Mouse (Mus musculus) liver, embryonic 14.5 days (tissue): ENCODE results near the gene Dner. TPM values are rescaled to one million over a fixed set of nuclear protein-coding genes. Genes with fewer than 3 reads are reported as not detected.

Experiments
- ATAC-seq: fragments of 200-750 bp; cut with Nextera tagmentation; 2 replicates; pipeline ENCODE4 v1.8.0; 2017; ENCODE audit warnings: moderate number of reproducible peaks, mild to moderate bottlenecking, moderate library complexity; ENCODE audit not compliant: insufficient read depth
- DNase-seq, 3 experiments: peaks; one replicate each; pipeline ENCODE4 v3.0.0-alpha.2; 2012 to 2013; ENCODE audit warnings: low read depth in 3 of 3, low spot score in 3 of 3
- H3K27ac ChIP-seq: fragments of 300-500 bp; sonication (generic); 2 replicates; pipeline ENCODE4 v1.5.1; 2014; ENCODE audit warnings: moderate library complexity, mild to moderate bottlenecking, control low read depth, inconsistent platforms
- H3K27me3 ChIP-seq: fragments of 300-500 bp; sonication (generic); 2 replicates; pipeline ENCODE4 v1.6.1; 2014; ENCODE audit warnings: mild to moderate bottlenecking, low read length, moderate library complexity; ENCODE audit not compliant: control insufficient read depth, insufficient read depth
- H3K36me3 ChIP-seq: fragments of 300-500 bp; sonication (generic); replicated peaks from 2 replicates; pipeline ENCODE4 v1.6.1; 2014; ENCODE audit warnings: low read depth; ENCODE audit not compliant: control insufficient read depth, insufficient read depth
- H3K4me1 ChIP-seq, 2 experiments: fragments of 200-500 bp in 1 of 2; fragments of 300-500 bp in 1 of 2; sonication (generic) in 1 of 2; replicated peaks; 2 replicates each; pipeline ENCODE4 v1.6.1; 2012 to 2014; ENCODE audit warnings: antibody characterized with exemption in 1 of 2, inconsistent platforms in 1 of 2, low read length in 1 of 2; ENCODE audit not compliant: control insufficient read depth in 2 of 2, insufficient read depth in 2 of 2
- H3K4me2 ChIP-seq: fragments of 300-500 bp; sonication (generic); 2 replicates; pipeline ENCODE4 v1.6.1; 2014; ENCODE audit warnings: low read depth, mild to moderate bottlenecking, control low read depth, moderate library complexity
- H3K4me3 ChIP-seq, 2 experiments: fragments of 200-500 bp in 1 of 2; fragments of 300-500 bp in 1 of 2; sonication (generic) in 1 of 2; 2 replicates each; pipeline ENCODE4 v1.5.1; 2012 to 2014; ENCODE audit warnings: low read depth in 2 of 2, low read length in 2 of 2, mild to moderate bottlenecking in 2 of 2, control low read depth in 1 of 2, inconsistent platforms in 1 of 2, moderate library complexity in 1 of 2; ENCODE audit not compliant: insufficient read depth in 1 of 2
- H3K9ac ChIP-seq: fragments of 300-500 bp; sonication (generic); replicated peaks from 2 replicates; pipeline ENCODE4 v1.6.1; 2014; ENCODE audit warnings: mild to moderate bottlenecking, control low read depth, moderate library complexity
- H3K9me3 ChIP-seq: fragments of 300-500 bp; sonication (generic); 2 replicates; pipeline ENCODE4 v1.6.1; 2016; ENCODE audit warnings: low read length, mixed read lengths; ENCODE audit not compliant: control insufficient read depth
- CTCF ChIP-seq: IDR thresholded peaks from 2 replicates; pipeline ENCODE4 v1.5.1; 2016; ENCODE audit warnings: antibody characterized with exemption, low read depth, control low read depth
- EP300 ChIP-seq: IDR thresholded peaks from 2 replicates; pipeline ENCODE4 v1.6.1; 2016; ENCODE audit warnings: antibody characterized with exemption, low read depth
- WGBS: fragments of 180-500 bp; shearing (Covaris S2); extraction: QIAGEN DNeasy Blood & Tissue Kit; methylation state at CpG from one replicate; pipeline ENCODE4 v1.1.7; 2014; ENCODE audit not compliant: insufficient replicate concordance; 5-methylcytosine and 5-hydroxymethylcytosine counted together
- polyA plus RNA-seq, 2 experiments: library from polyadenylated mRNA; depleted of rRNA in 1 of 2; stranded (reverse) in 1 of 2; unstranded in 1 of 2; fragments of >200 nt; fragmentation: Nextera tagmentation in 1 of 2; extraction: Ambion mirVana in 1 of 2; gene quantifications; 2 replicates each; pipeline versions ENCODE4 v1.2.1 to v1.2.3; 2012 to 2014

Gene Dner
- polyA plus RNA-seq, 2 experiments, result 0.02 TPM; not detected in 1

- H3K4me2 ChIP-seq, result no peak overlapping the region
These were observed 329.5 kb downstream of the Dner start for GRCm38 (mm10) chr1:84366553-84366952.

GRCm38 (mm10) chr1:84363967-84364366 is 332.1 kb downstream of the Dner start, which contains the start of gene Pid1:
Gene Pid1 (minus strand): TSS chr1:84364180.
- H3K9me3 ChIP-seq, result no peaks in the 10 kb centered on the region
- H3K27me3 ChIP-seq, result no peaks in the 10 kb centered on the region
- no peak within 1 kb of the TSS for H3K9ac ChIP-seq
- no peak for DNase-seq
- TF ChIP-seq CTCF (no peak), EP300 (no peak)
- WGBS, result 59% methylated on average over 8 of the region's 8 CpGs
- H3K4me2 ChIP-seq, result no peak within 1 kb of the TSS
- no peak within 1 kb of the TSS for H3K27ac ChIP-seq
- ATAC-seq, result no peak
- no peaks in the 10 kb centered on the region for H3K36me3 ChIP-seq
- H3K4me1 ChIP-seq, result peaks cover 0 to 4% of the 10 kb centered on the region in 2 experiments; a peak in 2 of 4 replicates
- no peak within 1 kb of the TSS for H3K4me3 ChIP-seq

More at GRCm38 (mm10) chr1:84366553-84366952, 329.5 kb downstream of the Dner start:
- no peak overlapping the region for H3K27ac ChIP-seq
- no peaks in the 10 kb centered on the region for H3K27me3 ChIP-seq
- no peak for DNase-seq
- H3K9ac ChIP-seq, result no peak overlapping the region
- H3K36me3 ChIP-seq, result no peaks in the 10 kb centered on the region
- H3K4me1 ChIP-seq, result peaks cover 0 to 4% of the 10 kb centered on the region in 2 experiments; a peak in 2 of 4 replicates
- TF ChIP-seq CTCF, result no peak
- 37% methylated on average over 3 of the region's 3 CpGs for WGBS
- H3K4me3 ChIP-seq, result no peak overlapping the region
- no peak for ATAC-seq
- no peaks in the 10 kb centered on the region for H3K9me3 ChIP-seq

- TF ChIP-seq CTCF, result no peak
- TF ChIP-seq EP300, result no peak
- Histone ChIP-seq H3K27ac (no peak overlapping the region), H3K9ac (no peak overlapping the region), H3K4me1 (peaks cover 0 to 4% of the 10 kb centered on the region in 2 experiments; a peak in 2 of 4 replicates), H3K9me3 (no peaks in the 10 kb centered on the region), H3K4me2 (no peak overlapping the region), H3K27me3 (no peaks in the 10 kb centered on the region), H3K36me3 (no peaks in the 10 kb centered on the region), H3K4me3 (no peak overlapping the region)
- DNase-seq (no peak), ATAC-seq (no peak)
- 30% methylated on average over 7 of the region's 7 CpGs for WGBS
These were observed 333.1 kb downstream of the Dner start for GRCm38 (mm10) chr1:84362709-84363617.

GRCm38 (mm10) chr1:84362209-84362608 is 333.8 kb downstream of the Dner start:
- 63% methylated on average over 1 of the region's 1 CpGs for WGBS
- no peak for ATAC-seq
- Histone ChIP-seq H3K27me3 (no peaks in the 10 kb centered on the region), H3K4me2 (no peak overlapping the region), H3K4me1 (peaks cover 0 to 4% of the 10 kb centered on the region in 2 experiments; a peak in 2 of 4 replicates), H3K27ac (no peak overlapping the region), H3K9ac (no peak overlapping the region), H3K4me3 (no peak overlapping the region), H3K9me3 (no peaks in the 10 kb centered on the region), H3K36me3 (no peaks in the 10 kb centered on the region)
- no peak for DNase-seq
- TF ChIP-seq CTCF (no peak), EP300 (no peak)

GRCm38 (mm10) chr1:84361389-84361788 is 334.6 kb downstream of the Dner start:
- no peak overlapping the region for H3K4me3 ChIP-seq
- no peak for DNase-seq
- WGBS, result 26% methylated on average over 3 of the region's 3 CpGs
- no peaks in the 10 kb centered on the region for H3K27me3 ChIP-seq
- peaks cover 0 to 4% of the 10 kb centered on the region in 2 experiments; a peak in 2 of 4 replicates for H3K4me1 ChIP-seq
- no peak overlapping the region for H3K4me2 ChIP-seq
- no peak for ATAC-seq
- H3K9me3 ChIP-seq, result no peaks in the 10 kb centered on the region
- no peaks in the 10 kb centered on the region for H3K36me3 ChIP-seq
- TF ChIP-seq CTCF (no peak), EP300 (no peak)
- no peak overlapping the region for H3K27ac ChIP-seq
- no peak overlapping the region for H3K9ac ChIP-seq
